Mouse (Mus musculus): ENCODE results near the gene Prkg1.

DNA sequence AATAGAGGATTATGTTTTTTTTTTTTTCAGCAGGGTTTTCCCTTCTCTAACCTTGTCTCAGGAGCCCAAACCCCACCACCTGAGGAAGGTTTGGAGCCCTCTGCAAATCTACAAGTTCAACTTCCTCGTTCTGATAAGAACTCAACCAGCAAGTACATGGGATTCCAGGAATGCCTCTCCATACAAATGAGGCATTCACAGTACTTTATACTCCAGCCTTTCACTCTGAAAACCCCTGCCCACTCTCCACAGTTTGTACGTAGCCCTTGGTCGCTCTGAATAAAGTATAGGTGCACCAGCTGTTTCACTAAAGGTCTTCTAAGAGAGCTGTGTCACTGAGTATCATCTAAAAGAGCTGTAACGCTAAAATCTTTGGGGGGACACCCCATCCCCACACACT is 402.8 kb downstream of the Prkg1 start:
- no peak for TF ChIP-seq CTCF (IDR thresholded peaks at IDR 0.05; ENCODE audit: low read depth)
- TF ChIP-seq EP300 (IDR thresholded peaks at IDR 0.05; ENCODE audit: low read depth) = no peak
